Mouse (Mus musculus) intestine, embryonic 14.5 days (tissue): ENCODE data around the gene Rer1. TPM values are rescaled to one million over a fixed set of nuclear protein-coding genes. Genes with fewer than 3 reads are reported as not detected.

Experiments
- ATAC-seq: fragments of 200-750 bp; cut with Nextera tagmentation; replicated peaks from 2 replicates; pipeline ENCODE4 v1.8.0; 2017; ENCODE audit warnings: low read depth, moderate number of reproducible peaks, moderate TSS enrichment, moderate library complexity; ENCODE audit not compliant: low FRiP score, low TSS enrichment
- DNase-seq: peaks from one replicate; pipeline ENCODE4 v3.0.0-alpha.2; 2018; ENCODE audit warnings: low spot score
- H3K27ac ChIP-seq: fragments of 300-500 bp; sonication (generic); 2 replicates; pipeline ENCODE4 v1.5.1; 2014; ENCODE audit warnings: low read depth, mild to moderate bottlenecking, control low read depth
- H3K27me3 ChIP-seq: fragments of 300-500 bp; sonication (generic); replicated peaks from 2 replicates; pipeline ENCODE4 v1.6.1; 2014; ENCODE audit warnings: low read length, control low read depth; ENCODE audit not compliant: control insufficient read depth, insufficient read depth
- H3K36me3 ChIP-seq: fragments of 300-500 bp; sonication (generic); 2 replicates; pipeline ENCODE4 v1.6.1; 2014; ENCODE audit warnings: low read length, control low read depth; ENCODE audit not compliant: control insufficient read depth, insufficient read depth
- H3K4me1 ChIP-seq: fragments of 300-500 bp; sonication (generic); replicated peaks from 2 replicates; pipeline ENCODE4 v1.6.1; 2014; ENCODE audit warnings: low read length, control low read depth, mixed read lengths; ENCODE audit not compliant: control insufficient read depth, insufficient read depth
- H3K4me2 ChIP-seq: fragments of 300-500 bp; sonication (generic); 2 replicates; pipeline ENCODE4 v1.6.1; 2014; ENCODE audit warnings: low read length
- H3K4me3 ChIP-seq: fragments of 300-500 bp; sonication (generic); 2 replicates; pipeline ENCODE4 v1.5.1; 2014; ENCODE audit warnings: low read depth, low read length, control low read depth, mixed read lengths
- H3K9ac ChIP-seq: fragments of 300-500 bp; sonication (generic); 2 replicates; pipeline ENCODE4 v1.6.1; 2014; ENCODE audit warnings: mild to moderate bottlenecking, low read length
- H3K9me3 ChIP-seq: fragments of 300-500 bp; sonication (generic); 2 replicates; pipeline ENCODE4 v1.6.1; 2016; ENCODE audit warnings: low read length, control low read depth; ENCODE audit not compliant: control insufficient read depth
- WGBS: fragments of 180-500 bp; shearing (Covaris S2); extraction: QIAGEN DNeasy Blood & Tissue Kit; methylation state at CpG from one replicate; pipeline ENCODE4 v1.1.7; 2014; 5-methylcytosine and 5-hydroxymethylcytosine counted together
- polyA plus RNA-seq: library from polyadenylated mRNA; unstranded; fragments of >200 nt; fragmentation: Nextera tagmentation; extraction: Ambion mirVana; gene quantifications from 2 replicates; pipeline ENCODE4 v1.2.1, GENCODE M21; 2014

The Rer1 gene
- polyA plus RNA-seq, 1 experiment from 2014 or later, result 188 TPM

DNA sequence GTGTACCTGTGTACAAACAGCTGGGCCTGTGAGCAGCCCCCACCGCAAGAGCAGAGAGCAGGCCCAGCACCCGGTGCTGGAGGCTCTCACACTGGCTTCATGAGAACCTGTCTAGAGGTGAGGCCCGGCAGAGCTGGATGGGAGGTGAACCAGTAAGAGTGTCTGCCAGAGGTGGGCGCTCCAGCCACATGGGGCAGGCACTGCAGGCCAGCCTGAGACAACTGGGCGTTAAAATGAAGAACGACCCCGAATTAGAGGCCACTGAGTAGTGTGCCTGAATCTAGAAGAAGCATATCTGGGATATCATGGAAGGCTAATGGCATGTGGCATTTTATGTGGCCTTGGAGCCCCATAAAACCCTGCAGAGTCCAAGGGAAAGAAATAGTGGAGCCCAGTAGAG, 33.9 kb upstream of the Rer1 start:
- no peak overlapping the region for H3K4me3 ChIP-seq
- no peak overlapping the region for H3K4me2 ChIP-seq
- WGBS, result 77% methylated on average over 7 of the region's 7 CpGs
- no peaks in the 10 kb centered on the region for H3K27me3 ChIP-seq
- DNase-seq (no peak), ATAC-seq (peak; percentile 2; the same call in 1 of the 2 replicates)
- peaks cover 20% of the 10 kb centered on the region for H3K4me1 ChIP-seq
- no peaks in the 10 kb centered on the region for H3K36me3 ChIP-seq
- H3K9me3 ChIP-seq, result peaks cover 14% of the 10 kb centered on the region; the same call in 1 of the 2 replicates
- H3K9ac ChIP-seq, result no peak overlapping the region
- no peak overlapping the region for H3K27ac ChIP-seq

DNA sequence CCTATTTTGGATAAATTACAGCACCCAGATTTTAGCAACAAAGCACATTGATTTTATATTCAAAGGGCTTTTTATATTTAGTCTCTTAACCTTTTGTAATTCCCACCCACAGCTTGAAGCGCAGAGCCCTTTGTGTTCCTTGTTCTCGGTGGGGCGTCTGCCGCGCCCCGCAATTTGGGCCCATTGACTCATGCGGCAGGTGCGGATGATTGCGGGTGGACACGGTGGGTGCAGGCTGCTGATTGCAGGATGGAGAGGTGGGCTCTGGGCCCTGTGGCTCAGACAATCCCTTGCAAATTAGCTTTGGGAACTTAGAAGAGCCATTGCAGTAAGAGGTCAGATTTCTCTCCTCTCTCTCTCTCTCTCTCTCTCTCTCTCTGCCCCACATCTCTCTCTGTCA, 32.1 kb upstream of the Rer1 start:
- Histone ChIP-seq H3K4me2 (no peak overlapping the region), H3K9me3 (peaks cover 14% of the 10 kb centered on the region; the same call in 1 of the 2 replicates), H3K9ac (no peak overlapping the region), H3K27me3 (no peaks in the 10 kb centered on the region), H3K36me3 (no peaks in the 10 kb centered on the region), H3K4me1 (peaks cover 16% of the 10 kb centered on the region), H3K27ac (no peak overlapping the region), H3K4me3 (no peak overlapping the region)
- DNase-seq (no peak), ATAC-seq (no peak)
- WGBS, result 91% methylated on average over 10 of the region's 10 CpGs

DNA sequence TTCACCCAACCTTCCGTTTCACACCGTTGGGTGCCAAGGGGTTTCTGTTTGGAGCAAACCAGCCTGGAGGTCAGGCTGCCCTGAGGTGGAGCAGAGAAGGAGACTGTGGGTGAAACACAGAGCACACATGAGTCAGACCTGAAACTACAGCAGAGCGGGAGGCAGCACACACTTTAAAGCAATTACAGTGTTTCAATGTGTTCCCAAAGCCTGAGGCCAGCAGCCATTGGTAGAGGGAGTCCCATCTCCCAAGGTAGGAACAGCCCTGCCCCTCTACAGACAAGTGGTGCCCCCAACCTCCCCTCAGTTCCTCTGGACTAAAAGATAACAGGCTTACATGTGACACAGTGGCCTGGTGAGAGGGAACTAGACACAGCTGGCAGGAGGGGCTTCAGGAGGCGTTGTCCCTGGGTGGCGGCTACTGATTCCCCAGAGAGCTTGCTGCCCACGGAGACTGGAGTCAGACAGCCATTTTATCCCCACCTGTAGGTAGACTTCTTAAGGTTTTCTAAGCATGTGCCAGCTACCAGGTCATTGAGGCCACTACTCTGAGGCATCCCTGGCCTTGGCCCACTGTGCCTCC, 31.3 kb upstream of the Rer1 start:
- ATAC-seq (no peak), DNase-seq (no peak)
- Histone ChIP-seq H3K4me1 (peaks cover 8% of the 10 kb centered on the region), H3K9me3 (peaks cover 14% of the 10 kb centered on the region; the same call in 1 of the 2 replicates), H3K36me3 (no peaks in the 10 kb centered on the region), H3K9ac (no peak overlapping the region), H3K27ac (no peak overlapping the region), H3K4me3 (no peak overlapping the region), H3K4me2 (no peak overlapping the region), H3K27me3 (no peaks in the 10 kb centered on the region)
- WGBS, result 75% methylated on average over 6 of the region's 6 CpGs

DNA sequence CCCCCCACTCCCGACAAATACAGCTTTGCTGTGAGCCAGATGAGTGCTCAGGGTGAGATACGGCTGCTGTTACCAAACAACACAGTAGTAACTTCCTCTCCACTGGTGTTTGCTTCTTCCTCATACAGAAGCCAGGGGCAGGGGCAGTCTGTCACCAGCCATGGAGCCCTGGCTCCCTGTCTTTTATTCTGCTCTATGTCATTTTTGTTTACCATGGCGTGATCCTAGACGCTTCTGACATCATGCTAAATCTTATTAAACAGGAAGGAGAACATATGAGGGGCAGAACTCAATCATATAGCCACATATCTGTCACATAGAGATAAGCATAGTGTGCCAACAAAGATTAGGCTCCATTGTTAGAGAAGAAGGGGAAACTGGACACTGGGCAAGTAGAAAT, 30.4 kb upstream of the Rer1 start:
- H3K9me3 ChIP-seq, result peaks cover 14% of the 10 kb centered on the region; the same call in 1 of the 2 replicates
- H3K4me3 ChIP-seq, result no peak overlapping the region
- H3K4me1 ChIP-seq, result no peaks in the 10 kb centered on the region
- no peak overlapping the region for H3K4me2 ChIP-seq
- no peak for DNase-seq
- no peaks in the 10 kb centered on the region for H3K27me3 ChIP-seq
- no peak overlapping the region for H3K27ac ChIP-seq
- WGBS, result 69% methylated on average over 4 of the region's 4 CpGs
- H3K36me3 ChIP-seq, result no peaks in the 10 kb centered on the region
- no peak overlapping the region for H3K9ac ChIP-seq
- no peak for ATAC-seq

DNA sequence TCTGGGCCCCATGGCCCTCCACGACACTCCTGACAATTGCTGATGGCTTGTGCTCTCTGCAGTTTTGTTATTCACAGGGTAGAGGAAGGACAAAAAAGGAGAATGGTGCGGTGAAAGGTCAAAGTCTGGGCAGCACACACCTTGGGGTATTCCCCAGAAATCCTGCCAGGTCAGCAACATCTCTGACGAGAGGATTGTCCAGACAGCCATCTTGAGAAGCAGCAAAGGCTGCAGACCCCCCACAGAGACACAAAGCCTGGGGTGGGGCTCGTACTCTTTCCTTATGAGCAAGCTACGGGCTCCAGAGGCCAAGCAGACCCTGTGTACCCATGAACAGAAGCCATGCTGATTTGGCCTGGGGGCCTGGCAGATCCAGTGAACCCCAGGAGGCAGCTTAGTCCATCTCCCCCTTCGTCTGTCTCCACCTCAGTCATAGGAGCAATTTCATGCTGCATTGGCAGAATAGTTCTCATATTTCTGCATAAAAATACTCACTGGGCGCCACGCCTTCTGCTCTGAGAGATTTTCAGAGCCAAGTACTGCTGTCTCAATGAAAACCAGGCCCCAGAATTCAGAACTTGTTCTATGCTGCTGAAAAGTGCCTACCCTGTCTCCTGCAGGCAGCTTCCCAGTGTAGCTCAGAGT, 27.7 kb upstream of the Rer1 start:
- Histone ChIP-seq H3K36me3 (no peaks in the 10 kb centered on the region), H3K27ac (no peak overlapping the region), H3K4me2 (no peak overlapping the region), H3K4me1 (0 out of 2 replicates have a peak, but pooled peaks cover 3% of the 10 kb centered on the region), H3K27me3 (no peaks in the 10 kb centered on the region), H3K9ac (no peak overlapping the region), H3K9me3 (peaks cover 14% of the 10 kb centered on the region; the same call in 1 of the 2 replicates), H3K4me3 (no peak overlapping the region)
- no peak for DNase-seq
- ATAC-seq, result no peak
- WGBS, result 67% methylated on average over 8 of the region's 8 CpGs

DNA sequence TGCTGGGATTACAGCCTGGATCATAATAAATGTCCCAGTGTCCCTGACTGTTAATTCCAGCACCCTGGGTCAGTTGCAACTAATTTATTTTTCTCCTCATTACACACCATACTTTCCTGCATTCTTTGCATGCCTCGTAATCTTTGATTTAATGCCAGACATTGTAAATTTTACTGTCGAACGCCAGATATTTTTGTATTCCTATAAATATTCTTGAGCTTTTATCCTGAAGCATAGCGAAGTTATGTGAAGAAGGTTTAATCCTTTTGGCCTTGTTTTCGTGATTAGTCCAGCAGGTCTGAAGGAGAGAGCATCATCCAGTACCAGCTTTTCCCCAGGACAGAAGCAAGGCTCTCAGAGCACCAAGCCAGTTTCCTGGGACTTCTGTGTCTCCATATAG, 23.3 kb upstream of the Rer1 start:
- Histone ChIP-seq H3K9me3 (no peaks in the 10 kb centered on the region), H3K4me1 (0 out of 2 replicates have a peak, but pooled peaks cover 3% of the 10 kb centered on the region), H3K9ac (no peak overlapping the region), H3K27ac (no peak overlapping the region), H3K4me3 (no peak overlapping the region), H3K4me2 (no peak overlapping the region), H3K27me3 (no peaks in the 10 kb centered on the region), H3K36me3 (no peaks in the 10 kb centered on the region)
- no peak for DNase-seq
- 58% methylated on average over 5 of the region's 5 CpGs for WGBS
- ATAC-seq, result no peak

DNA sequence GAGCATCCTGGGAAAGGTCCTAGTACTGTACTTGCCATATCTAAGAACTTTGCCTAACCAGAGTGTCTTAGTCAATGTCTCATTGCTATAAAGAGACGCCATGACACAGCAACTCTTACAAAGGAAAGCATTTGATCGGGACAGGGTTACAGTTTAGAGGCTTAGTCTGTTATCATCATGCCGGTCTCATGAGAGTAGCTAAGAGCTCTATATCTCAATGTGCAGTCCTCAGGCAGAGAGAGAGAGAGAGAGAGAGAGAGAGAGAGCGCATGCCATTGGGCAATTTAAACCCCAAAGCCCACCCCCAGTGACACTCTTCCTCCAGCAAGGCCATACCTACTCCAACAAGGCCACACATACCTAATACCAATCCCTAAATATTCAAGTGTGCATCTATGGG, 21.7 kb upstream of the Rer1 start:
- H3K4me1 ChIP-seq, result 0 out of 2 replicates have a peak, but pooled peaks cover 3% of the 10 kb centered on the region
- H3K27ac ChIP-seq, result no peak overlapping the region
- H3K36me3 ChIP-seq, result no peaks in the 10 kb centered on the region
- H3K4me3 ChIP-seq, result no peak overlapping the region
- H3K27me3 ChIP-seq, result no peaks in the 10 kb centered on the region
- no peak overlapping the region for H3K4me2 ChIP-seq
- 93% methylated on average over 4 of the region's 4 CpGs for WGBS
- H3K9ac ChIP-seq, result no peak overlapping the region
- ATAC-seq (no peak), DNase-seq (no peak)
- no peaks in the 10 kb centered on the region for H3K9me3 ChIP-seq

DNA sequence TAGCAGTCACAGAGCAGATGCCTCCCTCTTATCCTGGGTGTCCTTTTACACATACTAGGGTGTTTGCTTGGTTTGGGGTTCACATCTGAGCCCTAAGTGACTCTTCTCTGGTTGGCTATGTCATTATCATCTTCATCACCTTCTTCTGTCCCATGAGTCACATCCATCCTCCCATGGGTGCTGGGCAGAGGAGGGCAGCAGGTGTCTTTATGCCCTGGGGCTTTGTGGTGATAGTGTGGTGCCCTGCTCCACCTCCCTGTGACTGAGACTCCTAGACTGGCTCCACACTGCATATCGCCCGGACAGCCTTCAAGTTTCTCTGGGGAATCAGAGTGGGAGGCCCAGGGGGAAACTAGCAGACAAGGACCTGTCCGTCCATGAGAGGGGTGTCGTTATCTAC, 12.4 kb upstream of the Rer1 start:
- 70% methylated on average over 4 of the region's 4 CpGs for WGBS
- H3K9me3 ChIP-seq, result no peaks in the 10 kb centered on the region
- no peak overlapping the region for H3K9ac ChIP-seq
- no peak for ATAC-seq
- H3K27ac ChIP-seq, result no peak overlapping the region
- H3K36me3 ChIP-seq, result no peaks in the 10 kb centered on the region
- H3K27me3 ChIP-seq, result no peaks in the 10 kb centered on the region
- H3K4me1 ChIP-seq, result 0 out of 2 replicates have a peak, but pooled peaks cover 4% of the 10 kb centered on the region
- H3K4me2 ChIP-seq, result no peak overlapping the region
- no peak overlapping the region for H3K4me3 ChIP-seq
- DNase-seq, result no peak

DNA sequence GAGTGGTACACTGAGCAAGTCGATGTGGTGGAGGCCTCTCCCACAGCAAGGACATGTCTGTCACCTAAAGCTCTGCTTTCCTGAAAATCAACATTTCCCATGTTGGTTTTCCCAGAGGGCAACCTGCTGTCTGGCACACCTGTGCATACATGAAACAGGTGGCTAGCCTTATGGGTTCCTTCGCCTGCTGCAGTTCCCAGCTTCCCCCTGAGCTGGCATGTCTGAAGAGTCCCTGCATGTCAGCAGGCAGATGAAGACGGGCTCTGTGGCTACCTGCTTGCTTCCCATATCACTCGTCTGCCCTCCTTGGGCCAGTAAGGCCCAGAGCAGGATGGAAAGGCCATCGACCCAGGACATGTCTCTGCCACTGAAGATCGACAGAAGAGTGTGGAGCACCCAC, 11.3 kb upstream of the Rer1 start:
- Histone ChIP-seq H3K9ac (no peak overlapping the region), H3K4me3 (no peak overlapping the region), H3K36me3 (0 out of 2 replicates have a peak, but pooled peaks cover under 1% of the 10 kb centered on the region), H3K27me3 (no peaks in the 10 kb centered on the region), H3K4me1 (0 out of 2 replicates have a peak, but pooled peaks cover 4% of the 10 kb centered on the region), H3K9me3 (no peaks in the 10 kb centered on the region), H3K4me2 (no peak overlapping the region), H3K27ac (no peak overlapping the region)
- ATAC-seq (no peak), DNase-seq (no peak)
- 83% methylated on average over 6 of the region's 6 CpGs for WGBS
